Mouse (Mus musculus): Measurements from ENCODE around the gene Slc38a4. TPM values are rescaled to one million over a fixed set of nuclear protein-coding genes. Genes with fewer than 3 reads are reported as not detected.

Gene Slc38a4
- polyA plus RNA-seq, 1 experiment from 2014 or later = 127 TPM

- no peak overlapping the region for H3K4me3 ChIP-seq (ENCODE audit: control insufficient read depth in 1 of 2, insufficient read depth in 1 of 2, low read depth in 1 of 2, low read length in 2 of 2)
- WGBS = 72% methylated on average over 11 of the region's 11 CpGs
- no peak overlapping the region for H3K9ac ChIP-seq (ENCODE audit: low read length)
- peaks cover 7 to 8% of the 10 kb centered on the region in 2 experiments for H3K4me1 ChIP-seq (ENCODE audit: control insufficient read depth in 2 of 2, insufficient read depth in 2 of 2, low read length in 2 of 2)
- no peak overlapping the region for H3K27ac ChIP-seq (replicated peaks in 1 of 2; ENCODE audit: control insufficient read depth in 1 of 2, insufficient read depth in 1 of 2, low read depth in 2 of 2, low read length in 2 of 2)
- H3K27me3 ChIP-seq (ENCODE audit: control insufficient read depth, insufficient read depth, low read length) = no peaks in the 10 kb centered on the region
- no peak overlapping the region for H3K4me2 ChIP-seq (ENCODE audit: low read length)
- no peaks in the 10 kb centered on the region for H3K36me3 ChIP-seq (ENCODE audit: control insufficient read depth, insufficient read depth, low read length)
- no peak for ATAC-seq (ENCODE audit: insufficient number of reproducible peaks, insufficient read depth, low FRiP score, low read depth)
- no peaks in the 10 kb centered on the region for H3K9me3 ChIP-seq (ENCODE audit: control insufficient read depth, low read length)
These were observed 27.1 kb downstream of the Slc38a4 start for GRCm38 (mm10) chr15:97028651-97029050.

DNA sequence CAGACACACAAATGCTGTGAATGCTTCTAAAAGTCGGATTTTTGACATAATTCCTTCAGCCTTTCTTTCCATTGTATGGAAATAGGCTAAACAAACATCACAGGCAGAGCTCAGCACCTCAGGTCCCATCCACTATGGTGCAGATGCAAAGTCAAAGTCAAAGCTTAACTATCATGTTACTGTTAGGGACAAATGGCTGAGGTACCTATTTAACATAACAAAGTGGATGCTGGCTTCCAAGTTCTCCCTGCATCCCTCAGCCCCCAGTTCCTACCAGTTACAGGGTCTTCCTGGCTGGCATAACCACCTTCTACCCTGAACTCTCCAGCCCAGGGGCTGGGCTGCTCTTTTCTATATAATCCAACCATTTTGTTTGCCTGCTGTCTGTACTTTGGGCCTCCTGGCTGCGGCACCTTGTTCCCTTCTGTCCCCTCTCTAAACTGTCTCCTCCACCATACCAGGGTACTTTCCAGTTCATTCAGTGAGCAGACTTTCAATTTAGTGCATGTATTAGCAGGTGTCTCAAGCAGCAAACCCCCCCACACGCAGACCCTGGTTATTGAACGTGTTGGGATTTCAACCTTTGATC, 27.6 kb downstream of the Slc38a4 start:
- H3K27me3 ChIP-seq (ENCODE audit: control insufficient read depth, insufficient read depth, low read length) = no peaks in the 10 kb centered on the region
- ATAC-seq (ENCODE audit: insufficient number of reproducible peaks, insufficient read depth, low FRiP score, low read depth) = no peak
- WGBS = 56% methylated on average over 4 of the region's 4 CpGs

DNA sequence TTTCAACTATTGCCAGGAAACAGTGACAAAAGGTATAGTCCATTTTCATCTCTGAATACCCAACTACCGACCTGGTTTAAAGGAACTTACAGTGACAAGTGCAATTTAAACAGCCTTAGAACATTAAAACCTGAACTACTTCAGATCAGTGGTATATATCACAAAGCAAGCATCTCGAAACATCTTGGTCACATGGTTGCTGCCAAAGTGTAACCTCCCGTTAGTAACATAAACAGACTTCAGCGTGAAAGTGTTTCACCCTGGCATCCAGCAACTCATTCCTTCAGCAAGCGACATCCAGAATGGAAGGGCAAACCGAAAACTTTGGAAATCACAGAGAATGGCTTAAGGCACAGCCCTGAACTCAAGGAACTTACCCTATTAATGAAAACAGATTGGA, 29.1 kb downstream of the Slc38a4 start:
- 74% methylated on average over 6 of the region's 6 CpGs for WGBS
- ATAC-seq (ENCODE audit: insufficient number of reproducible peaks, insufficient read depth, low FRiP score, low read depth) = no peak
- no peak overlapping the region for H3K27ac ChIP-seq (replicated peaks in 1 of 2; ENCODE audit: control insufficient read depth in 1 of 2, insufficient read depth in 1 of 2, low read depth in 2 of 2, low read length in 2 of 2)
- H3K9ac ChIP-seq (ENCODE audit: low read length) = no peak overlapping the region
- no peak overlapping the region for H3K4me2 ChIP-seq (ENCODE audit: low read length)
- no peaks in the 10 kb centered on the region for H3K36me3 ChIP-seq (ENCODE audit: control insufficient read depth, insufficient read depth, low read length)
- no peak overlapping the region for H3K4me3 ChIP-seq (ENCODE audit: control insufficient read depth in 1 of 2, insufficient read depth in 1 of 2, low read depth in 1 of 2, low read length in 2 of 2)
- H3K4me1 ChIP-seq (ENCODE audit: control insufficient read depth in 2 of 2, insufficient read depth in 2 of 2, low read length in 2 of 2) = peaks cover 5 to 6% of the 10 kb centered on the region in 2 experiments; a peak in 3 of 4 replicates
- H3K9me3 ChIP-seq (ENCODE audit: control insufficient read depth, low read length) = no peaks in the 10 kb centered on the region
- no peaks in the 10 kb centered on the region for H3K27me3 ChIP-seq (ENCODE audit: control insufficient read depth, insufficient read depth, low read length)

More for the DNA sequence above, 27.6 kb downstream of the Slc38a4 start:
- Histone ChIP-seq H3K4me2 (ENCODE audit: low read length) (no peak overlapping the region), H3K36me3 (ENCODE audit: control insufficient read depth, insufficient read depth, low read length) (no peaks in the 10 kb centered on the region), H3K9me3 (ENCODE audit: control insufficient read depth, low read length) (no peaks in the 10 kb centered on the region), H3K4me3 (ENCODE audit: control insufficient read depth in 1 of 2, insufficient read depth in 1 of 2, low read depth in 1 of 2, low read length in 2 of 2) (no peak overlapping the region), H3K27ac (replicated peaks in 1 of 2; ENCODE audit: control insufficient read depth in 1 of 2, insufficient read depth in 1 of 2, low read depth in 2 of 2, low read length in 2 of 2) (no peak overlapping the region), H3K9ac (ENCODE audit: low read length) (no peak overlapping the region), H3K4me1 (ENCODE audit: control insufficient read depth in 2 of 2, insufficient read depth in 2 of 2, low read length in 2 of 2) (peaks cover 1 to 4% of the 10 kb centered on the region in 2 experiments; a peak in 3 of 4 replicates)

- Histone ChIP-seq H3K27ac (replicated peaks in 1 of 2; ENCODE audit: control insufficient read depth in 1 of 2, insufficient read depth in 1 of 2, low read depth in 2 of 2, low read length in 2 of 2) (no peak overlapping the region), H3K4me3 (ENCODE audit: control insufficient read depth in 1 of 2, insufficient read depth in 1 of 2, low read depth in 1 of 2, low read length in 2 of 2) (no peak overlapping the region), H3K4me1 (ENCODE audit: control insufficient read depth in 2 of 2, insufficient read depth in 2 of 2, low read length in 2 of 2) (peaks cover 2 to 5% of the 10 kb centered on the region in 2 experiments; a peak in 2 of 4 replicates), H3K4me2 (ENCODE audit: low read length) (no peak overlapping the region), H3K27me3 (ENCODE audit: control insufficient read depth, insufficient read depth, low read length) (no peaks in the 10 kb centered on the region), H3K9me3 (ENCODE audit: control insufficient read depth, low read length) (no peaks in the 10 kb centered on the region), H3K9ac (ENCODE audit: low read length) (no peak overlapping the region), H3K36me3 (ENCODE audit: control insufficient read depth, insufficient read depth, low read length) (no peaks in the 10 kb centered on the region)
- WGBS = 57% methylated on average over 4 of the region's 6 CpGs
- ATAC-seq (ENCODE audit: insufficient number of reproducible peaks, insufficient read depth, low FRiP score, low read depth) = no peak
These were observed 33.0 kb downstream of the Slc38a4 start for GRCm38 (mm10) chr15:97022764-97023163.

GRCm38 (mm10) chr15:97022213-97022612, 33.5 kb downstream of the Slc38a4 start:
- WGBS = 86% methylated on average over 2 of the region's 2 CpGs

DNA sequence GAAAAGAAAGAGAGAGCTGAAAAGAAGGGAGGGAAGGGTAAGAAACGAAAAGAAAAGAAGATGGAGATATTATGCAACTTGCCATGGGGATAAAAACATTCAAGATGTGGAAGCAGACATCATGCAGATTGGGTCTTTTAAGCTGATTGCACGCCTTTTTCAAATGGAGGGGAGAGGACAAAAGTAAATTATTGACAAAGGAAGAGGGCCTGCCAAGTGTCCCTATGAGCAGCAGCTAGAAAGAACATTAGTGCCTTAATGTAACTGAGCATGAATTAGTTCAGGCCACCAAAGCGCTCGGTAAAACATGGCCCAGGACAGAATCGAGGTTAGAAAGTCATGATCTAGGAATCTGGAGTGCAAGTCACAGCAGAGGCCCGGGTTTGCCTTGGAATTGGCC, 35.5 kb downstream of the Slc38a4 start:
- Histone ChIP-seq H3K27me3 (ENCODE audit: control insufficient read depth, insufficient read depth, low read length) (no peaks in the 10 kb centered on the region), H3K4me2 (ENCODE audit: low read length) (no peak overlapping the region), H3K36me3 (ENCODE audit: control insufficient read depth, insufficient read depth, low read length) (peaks cover 20% of the 10 kb centered on the region), H3K27ac (replicated peaks in 1 of 2; ENCODE audit: control insufficient read depth in 1 of 2, insufficient read depth in 1 of 2, low read depth in 2 of 2, low read length in 2 of 2) (no peak overlapping the region), H3K9me3 (ENCODE audit: control insufficient read depth, low read length) (no peaks in the 10 kb centered on the region), H3K4me3 (ENCODE audit: control insufficient read depth in 1 of 2, insufficient read depth in 1 of 2, low read depth in 1 of 2, low read length in 2 of 2) (no peak overlapping the region), H3K9ac (ENCODE audit: low read length) (no peak overlapping the region), H3K4me1 (ENCODE audit: control insufficient read depth in 2 of 2, insufficient read depth in 2 of 2, low read length in 2 of 2) (peaks cover 5 to 9% of the 10 kb centered on the region in 2 experiments; a peak in 3 of 4 replicates)
- ATAC-seq (ENCODE audit: insufficient number of reproducible peaks, insufficient read depth, low FRiP score, low read depth) = no peak
- WGBS = 86% methylated on average over 6 of the region's 6 CpGs

More at GRCm38 (mm10) chr15:97022213-97022612, 33.5 kb downstream of the Slc38a4 start:
- H3K27ac ChIP-seq (replicated peaks in 1 of 2; ENCODE audit: control insufficient read depth in 1 of 2, insufficient read depth in 1 of 2, low read depth in 2 of 2, low read length in 2 of 2) = no peak overlapping the region
- no peaks in the 10 kb centered on the region for H3K27me3 ChIP-seq (ENCODE audit: control insufficient read depth, insufficient read depth, low read length)
- H3K4me3 ChIP-seq (ENCODE audit: control insufficient read depth in 1 of 2, insufficient read depth in 1 of 2, low read depth in 1 of 2, low read length in 2 of 2) = no peak overlapping the region
- ATAC-seq (ENCODE audit: insufficient number of reproducible peaks, insufficient read depth, low FRiP score, low read depth) = no peak
- 0 out of 2 replicates have a peak, but pooled peaks cover under 1% of the 10 kb centered on the region for H3K36me3 ChIP-seq (ENCODE audit: control insufficient read depth, insufficient read depth, low read length)
- H3K9ac ChIP-seq (ENCODE audit: low read length) = no peak overlapping the region
- no peak overlapping the region for H3K4me2 ChIP-seq (ENCODE audit: low read length)
- peaks cover 2 to 5% of the 10 kb centered on the region in 2 experiments; a peak in 2 of 4 replicates for H3K4me1 ChIP-seq (ENCODE audit: control insufficient read depth in 2 of 2, insufficient read depth in 2 of 2, low read length in 2 of 2)
- no peaks in the 10 kb centered on the region for H3K9me3 ChIP-seq (ENCODE audit: control insufficient read depth, low read length)

- Histone ChIP-seq H3K4me1 (ENCODE audit: control insufficient read depth in 2 of 2, insufficient read depth in 2 of 2, low read length in 2 of 2) (peaks cover 7 to 16% of the 10 kb centered on the region in 2 experiments; a peak in 3 of 4 replicates), H3K27ac (replicated peaks in 1 of 2; ENCODE audit: control insufficient read depth in 1 of 2, insufficient read depth in 1 of 2, low read depth in 2 of 2, low read length in 2 of 2) (no peak overlapping the region), H3K27me3 (ENCODE audit: control insufficient read depth, insufficient read depth, low read length) (no peaks in the 10 kb centered on the region), H3K9ac (ENCODE audit: low read length) (no peak overlapping the region), H3K36me3 (ENCODE audit: control insufficient read depth, insufficient read depth, low read length) (peaks cover 29% of the 10 kb centered on the region), H3K9me3 (ENCODE audit: control insufficient read depth, low read length) (no peaks in the 10 kb centered on the region), H3K4me2 (ENCODE audit: low read length) (no peak overlapping the region), H3K4me3 (ENCODE audit: control insufficient read depth in 1 of 2, insufficient read depth in 1 of 2, low read depth in 1 of 2, low read length in 2 of 2) (no peak overlapping the region)
- ATAC-seq (ENCODE audit: insufficient number of reproducible peaks, insufficient read depth, low FRiP score, low read depth) = no peak
- 80% methylated on average over 11 of the region's 11 CpGs for WGBS
These were observed 36.4 kb downstream of the Slc38a4 start for GRCm38 (mm10) chr15:97019323-97019722.

GRCm38 (mm10) chr15:97017195-97017594, 38.6 kb downstream of the Slc38a4 start:
- ATAC-seq (ENCODE audit: insufficient number of reproducible peaks, insufficient read depth, low FRiP score, low read depth) = no peak
- Histone ChIP-seq H3K9me3 (ENCODE audit: control insufficient read depth, low read length) (no peaks in the 10 kb centered on the region), H3K27me3 (ENCODE audit: control insufficient read depth, insufficient read depth, low read length) (no peaks in the 10 kb centered on the region), H3K4me1 (ENCODE audit: control insufficient read depth in 2 of 2, insufficient read depth in 2 of 2, low read length in 2 of 2) (peaks cover 5 to 11% of the 10 kb centered on the region in 2 experiments; a peak in 3 of 4 replicates), H3K36me3 (ENCODE audit: control insufficient read depth, insufficient read depth, low read length) (peaks cover 49% of the 10 kb centered on the region), H3K27ac (replicated peaks in 1 of 2; ENCODE audit: control insufficient read depth in 1 of 2, insufficient read depth in 1 of 2, low read depth in 2 of 2, low read length in 2 of 2) (no peak overlapping the region), H3K4me2 (ENCODE audit: low read length) (no peak overlapping the region), H3K4me3 (ENCODE audit: control insufficient read depth in 1 of 2, insufficient read depth in 1 of 2, low read depth in 1 of 2, low read length in 2 of 2) (no peak overlapping the region), H3K9ac (ENCODE audit: low read length) (no peak overlapping the region)
- 88% methylated on average over 9 of the region's 9 CpGs for WGBS

Measured in heart, embryonic 14.5 days (tissue).